Mouse (Mus musculus) limb, embryonic 15.5 days (tissue): ENCODE results near the gene Gm20877. TPM values are rescaled to one million over a fixed set of nuclear protein-coding genes. Genes with fewer than 3 reads are reported as not detected.
"Not testable (repeated sequence)": the region's sequence is repeated elsewhere in the genome, so short reads cannot be mapped to it uniquely, and the experiment has no call there.

Source experiments
- ATAC-seq: fragments of 200-750 bp; cut with Nextera tagmentation; 2 replicates; pipeline ENCODE4 v1.8.0; 2017; ENCODE audit warnings: low read depth, moderate TSS enrichment; ENCODE audit not compliant: insufficient number of reproducible peaks, low FRiP score, low TSS enrichment
- H3K27ac ChIP-seq: fragments of 300-500 bp; sonication (generic); 2 replicates; pipeline ENCODE4 v1.5.1; 2015; ENCODE audit warnings: moderate library complexity, mild to moderate bottlenecking, inconsistent platforms
- H3K27me3 ChIP-seq: fragments of 300-500 bp; sonication (generic); 2 replicates; pipeline ENCODE4 v1.6.1; 2015; ENCODE audit warnings: inconsistent platforms
- H3K36me3 ChIP-seq: fragments of 300-500 bp; sonication (generic); 2 replicates; pipeline ENCODE4 v1.6.1; 2015; ENCODE audit warnings: inconsistent platforms
- H3K4me1 ChIP-seq: fragments of 300-500 bp; sonication (generic); 2 replicates; pipeline ENCODE4 v1.6.1; 2015; ENCODE audit warnings: inconsistent platforms
- H3K4me2 ChIP-seq: fragments of 300-500 bp; sonication (generic); 2 replicates; pipeline ENCODE4 v1.6.1; 2015; ENCODE audit warnings: mild to moderate bottlenecking, inconsistent platforms
- H3K4me3 ChIP-seq: fragments of 300-500 bp; sonication (generic); 2 replicates; pipeline ENCODE4 v1.5.1; 2015; ENCODE audit warnings: mild to moderate bottlenecking, inconsistent platforms
- H3K9ac ChIP-seq: fragments of 300-500 bp; sonication (generic); 2 replicates; pipeline ENCODE4 v1.6.1; 2015; ENCODE audit warnings: inconsistent platforms
- H3K9me3 ChIP-seq: fragments of 300-500 bp; sonication (generic); 2 replicates; pipeline ENCODE4 v1.6.1; 2016; ENCODE audit warnings: inconsistent platforms
- WGBS: fragments of 180-500 bp; shearing (Covaris S2); methylation state at CpG from one replicate; pipeline ENCODE4 v1.1.7; 2015; 5-methylcytosine and 5-hydroxymethylcytosine counted together
- polyA plus RNA-seq: library from polyadenylated mRNA; unstranded; fragments of >200 nt; fragmentation: Nextera tagmentation; extraction: Ambion mirVana; gene quantifications from 2 replicates; pipeline ENCODE4 v1.2.1, GENCODE M21; 2015

Gene Gm20877
- not detected in 2 replicates for polyA plus RNA-seq

DNA sequence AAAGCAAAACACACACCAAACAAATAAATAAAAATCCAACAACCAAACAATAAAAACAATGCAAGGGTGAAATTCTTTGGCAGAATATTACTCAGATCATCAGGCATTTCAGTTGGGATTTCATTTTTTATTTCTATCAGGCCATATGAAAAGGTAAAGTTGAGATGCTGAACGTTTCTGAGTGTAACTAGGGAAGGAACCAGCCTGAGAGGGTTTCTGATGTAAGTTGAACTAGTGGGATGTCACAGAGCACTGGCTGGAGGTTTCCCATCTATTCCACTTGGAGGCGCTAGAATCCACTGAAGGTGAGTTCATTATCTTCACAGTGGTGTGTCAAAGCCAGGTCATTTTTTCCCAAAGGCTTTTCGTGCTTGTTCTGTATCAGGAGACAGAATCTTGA is at the start of gene Gm20877:
TSS of gene Gm20877 (plus strand) at position 301 of the 400 bp plus-strand sequence.
- H3K36me3 ChIP-seq, H3K27ac ChIP-seq, H3K4me2 ChIP-seq, H3K9me3 ChIP-seq, H3K27me3 ChIP-seq, H3K4me3 ChIP-seq, ATAC-seq, H3K4me1 ChIP-seq, H3K9ac ChIP-seq: not testable (repeated sequence)
- no CpG with 5 or more reads among the region's 3 CpGs for WGBS
